Mouse (Mus musculus): ENCODE measurements around the gene Aktip.

Aktip gene

DNA sequence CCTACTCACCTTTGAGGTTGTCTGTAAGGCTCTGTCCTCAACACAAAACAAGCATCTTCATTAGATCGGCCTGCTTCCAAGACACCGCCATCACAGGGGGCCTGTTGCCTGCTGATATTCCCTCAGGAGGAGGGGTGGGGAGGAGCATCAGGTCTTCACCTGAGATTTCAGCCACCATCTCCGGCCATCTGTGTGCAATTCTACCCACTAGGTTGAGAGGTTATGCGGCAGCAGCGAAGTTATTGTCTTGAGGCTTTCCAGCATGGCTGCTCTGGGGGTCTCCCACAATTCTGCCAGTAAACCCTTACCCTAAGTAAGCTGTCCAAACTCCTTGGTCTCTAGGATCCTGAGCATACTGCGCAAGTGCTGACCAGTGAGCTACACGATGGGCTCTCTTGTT is at the start of gene Aktip:
TSS of gene Aktip (minus strand) at position 101 of the 400 bp plus-strand sequence.
- no peak for DNase-seq (ENCODE audit: extremely low spot score)

DNA sequence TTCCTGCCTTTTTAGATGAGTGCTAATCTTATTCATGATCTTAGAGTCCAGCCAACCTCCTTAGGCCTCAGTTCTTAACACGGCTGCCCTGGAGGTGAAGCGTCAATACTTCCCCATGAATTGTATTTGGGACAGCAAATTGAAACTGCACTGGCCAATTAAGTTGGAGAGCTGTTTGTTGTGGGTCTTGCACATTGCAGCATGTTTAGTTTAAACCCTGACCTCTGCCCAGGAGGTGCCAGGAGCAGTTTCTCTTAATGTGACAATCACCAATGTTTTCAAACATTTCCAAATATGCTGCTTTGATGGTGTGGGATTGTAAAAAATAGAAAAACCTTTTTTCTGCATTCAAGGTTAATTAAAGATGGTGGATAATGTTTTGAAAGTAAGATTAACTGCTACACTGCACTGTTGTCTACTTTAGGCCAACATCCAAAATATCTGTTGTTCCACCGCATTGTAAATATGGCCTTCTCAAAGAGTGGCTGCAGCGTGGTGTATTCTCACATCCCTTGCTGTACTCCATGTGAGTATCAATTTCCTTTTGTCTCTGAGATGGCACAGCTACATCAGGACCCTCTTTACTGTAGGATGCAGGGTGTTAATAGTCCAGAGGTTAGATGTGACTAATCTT is 46.2 kb upstream of the Aktip start:
- DNase-seq (ENCODE audit: extremely low spot score), result no peak

DNA sequence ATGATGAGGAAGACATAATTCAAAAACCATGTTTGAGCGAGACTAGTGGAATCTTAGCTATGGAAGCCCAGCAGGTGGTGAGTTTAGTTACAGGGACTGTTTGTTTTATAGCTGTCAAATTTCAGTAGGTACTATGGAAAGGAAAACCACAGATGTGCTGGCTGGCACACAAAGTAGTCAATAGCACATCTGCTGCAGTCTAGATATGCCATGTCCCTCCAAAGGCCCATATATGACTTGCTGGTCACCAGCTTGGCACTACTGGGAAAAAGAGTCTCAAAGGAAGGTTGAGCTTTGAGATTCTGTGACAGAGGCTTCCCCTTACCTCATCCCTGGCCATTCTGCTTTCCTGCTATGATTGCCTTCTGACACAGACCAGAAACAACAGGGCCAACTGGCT is 42.9 kb upstream of the Aktip start:
- no peak for DNase-seq (ENCODE audit: extremely low spot score)

DNA sequence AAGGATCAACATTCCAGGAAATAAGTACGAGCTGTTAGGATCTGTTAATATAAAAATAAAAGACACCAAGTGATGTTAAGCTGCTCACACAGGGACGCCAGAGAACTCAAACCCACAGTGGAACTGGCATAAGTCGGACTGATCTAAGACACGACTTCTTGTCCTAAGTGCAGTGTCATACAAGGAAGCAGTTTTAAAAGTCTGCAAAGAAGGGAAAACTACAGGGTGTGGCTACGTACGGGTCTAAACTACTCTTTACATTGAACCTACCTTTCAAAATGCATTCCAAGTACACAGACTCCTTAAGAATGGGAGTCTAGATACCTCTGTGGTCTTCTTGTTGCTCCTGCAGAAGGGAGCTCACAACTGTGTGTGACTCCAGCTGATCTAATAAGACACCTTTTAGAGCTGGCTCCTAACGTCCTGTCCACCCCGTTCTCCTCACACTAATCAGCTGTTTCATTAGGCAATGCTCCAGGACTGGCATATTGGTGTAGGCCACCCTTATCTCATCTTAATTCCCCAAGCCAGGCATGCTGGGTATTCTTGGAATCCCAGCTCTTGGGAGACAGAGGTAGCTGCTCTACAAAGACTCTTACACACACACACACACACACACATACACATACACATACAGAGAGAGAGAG is 42.2 kb upstream of the Aktip start:
- no peak for DNase-seq (ENCODE audit: extremely low spot score)

DNA sequence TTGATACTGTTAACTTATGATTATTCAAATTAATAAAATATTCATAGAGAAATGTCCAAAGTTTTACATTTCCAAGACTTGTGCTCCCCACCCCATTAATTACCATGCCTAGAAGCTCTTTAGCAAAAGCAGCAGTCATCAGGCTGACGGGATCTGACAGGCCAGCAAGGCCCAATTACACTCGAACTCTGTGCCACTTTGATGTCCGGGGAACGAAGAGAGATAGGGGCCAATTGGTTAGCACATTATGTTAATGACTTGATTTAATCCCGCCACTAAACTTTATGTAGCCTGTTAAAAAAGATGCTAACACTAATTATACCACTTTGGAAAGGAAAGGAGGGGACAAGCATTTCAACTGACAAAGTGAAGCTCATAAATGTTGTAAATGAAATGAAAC is 41.6 kb upstream of the Aktip start:
- no peak for DNase-seq (ENCODE audit: extremely low spot score)

DNA sequence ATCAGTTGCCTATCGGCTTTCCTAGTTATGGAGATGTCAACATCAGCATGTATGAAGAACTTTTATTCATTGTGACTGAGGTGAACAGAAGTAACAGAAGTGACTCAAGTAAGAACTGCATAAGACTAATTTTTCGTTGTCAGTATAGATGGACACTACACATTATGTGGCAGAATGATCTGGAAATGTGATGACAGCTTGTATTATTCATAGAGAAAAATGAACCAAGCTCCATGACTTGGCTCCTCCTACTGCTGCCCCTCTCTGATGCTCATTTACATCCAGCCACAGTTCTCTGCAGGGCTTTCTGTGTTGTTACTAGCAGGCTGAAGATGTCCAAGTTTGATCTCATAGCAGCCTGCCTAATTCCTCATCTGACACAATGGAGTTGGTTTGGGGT is 37.4 kb upstream of the Aktip start:
- no peak for DNase-seq (ENCODE audit: extremely low spot score)

DNA sequence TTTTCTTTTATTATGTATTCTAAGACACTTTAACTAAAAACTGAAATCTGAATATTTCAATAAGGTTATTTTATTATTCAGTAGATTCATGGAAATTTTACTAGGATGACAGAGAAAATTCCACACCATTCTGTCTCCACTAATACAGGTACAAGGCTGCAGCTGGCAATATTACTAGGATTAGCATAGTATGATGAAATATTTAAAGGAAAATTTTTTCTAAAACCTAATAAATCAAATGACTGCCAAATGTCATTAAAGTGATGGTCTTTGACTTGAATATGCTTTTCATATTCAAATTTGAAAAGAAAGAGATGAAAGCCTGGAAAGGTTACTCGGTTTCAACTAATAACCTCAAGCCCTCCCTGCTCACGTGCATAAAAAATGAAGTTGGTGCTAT is 34.3 kb upstream of the Aktip start:
- no peak for DNase-seq (ENCODE audit: extremely low spot score)

DNA sequence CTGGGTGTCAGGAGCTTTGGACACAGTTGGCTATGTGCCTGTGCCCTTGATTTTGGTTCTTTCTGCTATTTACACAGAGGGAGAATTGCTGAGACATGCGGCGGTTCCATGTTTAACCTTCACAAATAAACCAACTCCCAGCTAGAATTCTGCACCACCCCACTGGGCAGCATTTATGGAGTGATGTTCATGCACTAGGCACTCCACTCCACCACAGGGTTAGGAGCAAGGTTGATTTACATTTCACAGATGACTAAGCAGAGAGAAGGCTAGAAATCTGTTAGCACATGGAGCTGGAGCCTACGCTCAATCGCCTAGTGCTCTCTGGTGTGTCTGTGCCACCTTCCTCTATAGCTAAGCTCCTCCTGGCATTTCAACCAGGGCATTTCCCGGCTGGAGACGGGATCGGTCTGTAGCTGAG is 27.7 kb upstream of the Aktip start:
- DNase-seq (ENCODE audit: extremely low spot score), result no peak

DNA sequence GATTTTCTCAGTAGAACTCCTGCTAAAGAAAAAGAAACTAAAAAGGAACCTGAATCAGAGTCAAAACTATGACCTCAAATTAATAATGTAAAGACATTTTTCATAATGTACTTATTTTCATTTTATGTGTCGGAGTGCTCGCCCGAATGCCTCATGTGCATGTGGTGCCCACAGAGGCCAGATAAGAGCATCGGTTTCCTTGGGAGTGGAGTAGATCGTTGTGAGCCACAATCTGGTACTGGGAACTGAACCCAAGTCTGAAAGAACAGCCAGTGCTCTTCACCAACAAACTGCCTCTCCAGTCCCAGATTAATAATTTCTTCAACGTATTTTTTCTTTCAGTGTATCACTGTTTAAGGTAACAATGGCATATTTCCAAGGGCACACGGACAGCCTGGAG is 24.5 kb upstream of the Aktip start:
- no peak for DNase-seq (ENCODE audit: extremely low spot score)

DNA sequence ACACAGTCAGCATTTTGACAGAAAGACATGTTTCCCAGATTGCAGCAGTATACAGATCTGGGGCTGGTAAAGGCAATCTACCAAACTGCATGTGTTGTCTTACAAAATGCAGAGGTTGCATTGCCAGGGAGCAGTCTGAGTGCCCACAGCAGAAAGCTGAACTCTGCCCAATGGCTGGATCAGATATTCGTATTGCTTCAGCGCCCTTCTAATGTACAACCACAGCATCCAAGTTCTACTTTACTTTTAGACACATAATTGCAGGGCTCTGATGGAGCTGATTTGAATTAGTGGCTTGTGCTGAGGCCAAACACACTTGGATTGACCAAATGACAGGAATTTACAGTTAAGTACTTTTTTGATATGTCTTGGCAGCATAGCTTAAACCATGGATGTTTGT is 22.1 kb upstream of the Aktip start:
- no peak for DNase-seq (ENCODE audit: extremely low spot score)

DNA sequence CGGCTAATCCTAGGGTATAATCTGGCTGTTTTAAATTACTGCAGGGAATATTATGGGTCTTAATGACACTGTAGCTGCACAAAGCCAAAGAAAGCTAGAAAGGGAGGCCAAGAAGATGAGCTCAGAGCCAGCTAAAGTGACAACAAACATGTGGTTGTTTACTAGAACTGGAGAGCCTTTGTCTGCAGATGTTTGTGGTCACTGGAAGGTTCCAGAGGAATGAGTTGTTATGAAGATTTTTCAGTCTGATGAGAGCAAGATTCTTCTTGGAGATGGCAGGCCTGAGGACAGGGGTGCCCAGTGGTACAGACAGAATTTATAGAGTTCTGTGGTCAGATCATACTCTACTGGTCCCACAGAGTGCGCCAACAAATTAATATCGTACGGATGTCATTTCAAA is 18.5 kb upstream of the Aktip start:
- DNase-seq (ENCODE audit: extremely low spot score), result no peak

DNA sequence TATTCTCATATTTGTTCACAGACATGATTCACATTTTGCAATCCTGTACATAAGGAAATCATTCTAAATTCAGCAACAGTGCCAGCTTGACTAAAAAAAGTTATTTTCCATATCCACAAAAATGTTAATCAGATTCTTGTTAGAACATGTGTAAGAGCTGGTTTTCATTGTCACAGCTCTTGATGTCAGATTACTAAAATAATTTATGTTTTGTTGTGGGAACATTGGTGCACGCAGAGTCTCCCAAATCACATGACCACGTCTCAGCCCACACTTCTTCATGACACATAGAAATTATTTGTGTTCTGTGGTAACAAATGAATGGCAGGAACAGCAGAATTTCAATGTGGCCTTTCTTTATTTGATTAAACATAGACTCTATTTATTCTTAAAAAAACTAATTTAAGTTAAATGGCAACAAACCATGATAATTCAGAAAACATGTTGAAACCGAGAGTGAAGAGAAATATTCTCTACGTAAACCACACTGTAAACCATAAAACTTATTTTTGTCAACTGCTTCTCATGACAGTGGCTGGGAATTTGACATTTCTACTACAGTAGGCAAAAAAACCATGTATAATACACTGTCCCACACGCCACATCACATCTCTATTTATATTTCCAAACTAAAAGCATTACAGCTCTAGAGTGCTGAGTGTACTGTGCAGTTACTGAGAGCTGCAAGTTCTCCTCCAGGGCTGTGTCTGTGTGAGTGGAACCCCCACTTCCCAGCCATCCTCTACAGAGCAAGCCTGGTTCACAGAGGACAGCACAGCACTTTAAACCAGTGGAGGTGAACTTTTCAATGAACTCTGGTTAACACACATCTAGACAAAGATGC is 17.5 kb upstream of the Aktip start:
- no peak for DNase-seq (ENCODE audit: extremely low spot score)

DNA sequence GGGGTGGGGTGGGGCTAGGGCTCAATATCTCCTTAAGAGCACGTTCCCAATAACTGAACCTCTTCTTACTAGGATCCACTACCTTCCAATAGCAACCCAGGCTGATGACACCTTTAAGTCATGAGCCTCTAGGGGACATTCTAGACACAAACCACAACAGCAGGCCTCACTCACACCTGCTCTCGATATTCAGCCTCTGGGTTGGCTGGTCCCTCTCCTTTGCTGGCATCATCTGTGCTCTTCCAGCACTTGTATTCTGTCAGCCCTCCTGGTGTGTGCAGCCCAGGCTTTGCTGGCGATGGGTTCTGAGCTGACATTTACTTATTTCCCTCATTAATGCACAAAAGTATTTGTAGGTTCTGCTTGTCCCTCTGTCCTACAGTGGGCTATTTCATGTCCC is 14.5 kb upstream of the Aktip start:
- no peak for DNase-seq (ENCODE audit: extremely low spot score)

DNA sequence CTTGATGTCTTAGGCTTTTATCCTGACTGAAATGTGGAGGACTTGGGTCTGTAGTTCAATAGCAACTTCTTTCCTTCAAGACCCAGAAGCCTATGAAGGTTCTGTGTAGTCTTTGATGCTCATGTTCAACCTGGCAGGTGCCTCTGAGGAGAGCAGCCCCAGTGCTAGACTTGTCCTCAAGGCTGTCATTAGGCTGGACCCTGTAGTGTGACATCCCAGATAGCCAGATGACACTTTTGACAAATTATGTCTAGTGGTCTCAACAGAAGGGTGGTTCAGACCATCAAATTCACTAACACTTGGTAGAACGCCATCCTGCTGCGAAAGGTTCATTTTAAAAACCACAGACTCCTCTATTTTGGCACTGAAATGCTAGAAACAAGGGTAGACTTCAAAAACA is 13.2 kb upstream of the Aktip start:
- no peak for DNase-seq (ENCODE audit: extremely low spot score)

DNA sequence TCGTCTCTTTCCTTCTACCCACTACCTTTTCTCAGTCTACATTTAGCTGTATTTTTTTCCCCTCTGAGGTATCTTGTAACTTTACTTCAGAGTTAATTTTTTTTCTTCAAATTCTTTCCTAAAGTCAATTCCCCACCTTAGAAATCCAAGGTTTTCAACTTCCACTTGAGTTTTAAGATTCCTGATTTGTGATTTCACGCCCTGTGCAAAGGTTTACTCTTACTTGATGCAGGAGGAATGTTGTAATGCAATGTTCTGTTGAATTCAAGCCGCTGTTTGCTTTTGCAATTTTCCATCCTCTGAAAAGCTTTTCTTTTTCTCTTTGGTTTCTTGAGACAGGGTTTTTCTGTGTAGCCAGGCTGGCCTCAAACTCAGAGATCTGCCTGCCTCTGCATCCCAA is 9.9 kb upstream of the Aktip start:
- DNase-seq (ENCODE audit: extremely low spot score), result no peak

DNA sequence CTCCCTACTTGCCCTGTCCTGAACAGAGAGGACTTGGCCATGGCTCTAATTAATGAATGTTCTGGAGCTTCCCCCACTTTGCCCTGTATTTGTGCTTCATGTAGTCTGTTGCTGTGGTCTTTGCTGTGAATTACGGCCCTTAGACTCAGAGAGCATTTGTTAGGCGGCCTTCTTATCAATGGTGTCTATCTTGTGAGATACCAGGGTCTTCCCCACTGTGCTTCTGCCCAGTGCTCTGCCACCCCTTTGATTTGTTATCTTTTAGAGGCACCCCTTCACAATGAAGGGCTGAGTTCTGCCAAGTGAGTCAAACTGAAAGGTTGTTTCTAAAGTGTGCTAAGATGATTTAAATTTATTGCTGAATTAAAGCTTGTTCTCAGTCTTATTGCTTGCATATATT is 7.9 kb upstream of the Aktip start:
- DNase-seq (ENCODE audit: extremely low spot score), result no peak

DNA sequence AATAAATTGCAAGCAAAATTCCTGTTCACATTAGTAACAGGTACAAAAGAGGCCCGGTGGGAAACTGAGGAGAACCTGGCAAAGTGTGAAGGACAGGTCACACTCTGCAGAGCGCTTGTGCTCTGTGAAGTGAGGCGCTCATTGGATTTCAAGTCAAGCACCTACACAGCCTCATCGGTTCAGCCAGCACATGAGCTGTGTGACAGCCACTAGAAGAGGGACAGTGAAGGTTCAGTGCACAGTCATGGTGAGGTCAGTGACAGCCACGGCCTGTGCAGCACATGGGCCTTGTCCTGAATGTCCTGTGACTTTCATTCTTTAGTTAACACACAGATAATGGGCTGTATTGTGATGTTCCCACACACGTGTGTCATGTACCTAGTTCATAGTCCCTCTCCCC is 6.1 kb upstream of the Aktip start:
- DNase-seq (ENCODE audit: extremely low spot score), result no peak

DNA sequence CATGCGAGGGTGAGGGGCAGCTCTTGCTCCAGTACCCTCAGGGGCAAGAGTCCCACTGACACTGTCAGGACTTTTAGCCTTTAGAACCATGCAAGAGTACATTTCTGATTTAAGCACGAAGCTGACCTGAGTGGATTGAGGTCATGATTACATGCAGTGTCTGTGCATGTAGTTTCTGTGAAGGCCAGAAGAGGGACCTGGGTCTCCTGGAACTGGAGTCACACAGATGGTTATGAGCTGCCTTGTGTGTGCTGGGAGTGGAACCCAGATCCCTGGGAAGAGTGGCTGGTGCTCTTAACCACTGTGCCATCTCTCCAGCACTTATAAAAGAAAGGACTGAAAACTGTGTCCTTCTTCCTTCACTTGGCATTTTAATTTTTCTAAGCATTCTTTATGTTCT is 1.4 kb upstream of the Aktip start:
- DNase-seq (ENCODE audit: extremely low spot score), result no peak

DNA sequence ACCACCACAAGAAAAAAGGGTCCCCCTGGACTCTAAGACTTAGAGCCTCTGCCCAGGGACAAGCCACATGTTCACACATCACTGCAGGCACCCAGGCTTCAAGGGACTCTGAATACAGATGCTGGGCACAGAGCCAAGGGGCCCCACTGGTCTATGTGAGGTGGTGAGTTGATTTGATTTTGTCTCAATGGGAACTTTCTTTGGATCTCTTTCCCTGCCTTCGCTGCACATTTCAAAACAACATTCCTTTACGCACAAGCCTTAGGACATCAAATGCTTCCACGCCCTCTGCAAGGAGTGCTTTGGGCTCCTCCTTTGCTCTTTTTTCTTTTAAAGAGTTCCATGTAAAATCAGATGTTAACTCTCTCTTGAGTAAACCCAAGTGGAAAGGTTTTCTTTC is 1.7 kb downstream of the Aktip start:
- DNase-seq (ENCODE audit: extremely low spot score), result no peak

DNA sequence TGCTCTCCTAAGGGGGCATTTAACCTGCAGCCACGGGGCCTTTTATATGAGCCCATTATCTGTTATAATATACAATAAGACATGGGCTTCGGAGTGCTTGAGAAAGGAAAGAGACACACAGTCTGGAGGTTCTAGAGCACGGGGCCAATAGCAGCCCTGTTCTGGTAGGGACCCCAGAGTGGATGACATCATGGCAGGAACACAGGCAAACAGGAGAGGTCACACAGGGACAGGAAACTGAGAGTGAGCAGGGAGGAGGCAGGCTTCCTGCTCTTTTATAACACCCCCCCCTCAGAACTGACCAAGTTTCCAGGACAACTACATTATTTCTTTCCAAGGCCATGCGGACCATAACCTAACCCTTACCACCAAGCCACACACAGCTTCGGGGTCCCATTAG is 2.5 kb downstream of the Aktip start:
- no peak for DNase-seq (ENCODE audit: extremely low spot score)

DNA sequence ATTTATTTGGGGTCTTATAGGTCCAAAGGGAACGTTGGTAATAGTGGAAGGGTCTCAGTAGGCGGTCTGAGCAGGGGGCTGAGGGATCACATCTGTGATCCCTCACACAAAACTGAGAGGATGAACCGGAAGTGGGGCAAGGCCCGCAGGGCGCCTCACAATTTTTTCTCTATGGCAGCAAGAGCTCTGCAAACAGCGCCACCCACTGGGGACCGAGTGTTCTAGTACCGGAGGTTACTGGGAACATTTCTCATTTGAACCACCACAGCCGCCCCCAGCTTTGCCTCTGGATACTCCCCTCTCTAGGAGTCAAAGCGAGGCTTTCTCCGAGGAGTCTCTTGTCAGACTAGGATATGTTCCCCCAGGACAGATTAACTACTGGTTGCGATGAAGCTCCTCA is 3.1 kb downstream of the Aktip start:
- DNase-seq (ENCODE audit: extremely low spot score), result no peak

DNA sequence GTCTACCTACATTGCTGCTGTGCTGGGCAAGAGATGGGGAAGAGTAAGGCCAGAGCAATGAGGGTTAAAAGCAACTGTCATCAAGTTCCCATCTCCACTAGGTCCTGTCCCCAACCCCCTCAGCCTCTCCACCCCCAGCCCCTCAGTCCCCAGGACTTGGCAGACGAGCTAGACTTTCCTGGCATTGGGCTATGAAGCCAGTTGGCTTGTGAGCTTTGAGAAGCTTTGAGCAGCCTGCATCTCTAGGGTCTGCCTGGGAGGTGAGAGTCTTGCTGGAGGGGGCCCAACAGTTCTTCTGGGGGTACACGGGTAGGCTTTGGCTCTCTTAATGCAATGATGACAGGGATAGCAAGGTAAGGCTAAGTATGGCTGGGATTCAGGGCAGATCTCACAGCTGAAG is 5.7 kb downstream of the Aktip start:
- DNase-seq (ENCODE audit: extremely low spot score), result no peak

DNA sequence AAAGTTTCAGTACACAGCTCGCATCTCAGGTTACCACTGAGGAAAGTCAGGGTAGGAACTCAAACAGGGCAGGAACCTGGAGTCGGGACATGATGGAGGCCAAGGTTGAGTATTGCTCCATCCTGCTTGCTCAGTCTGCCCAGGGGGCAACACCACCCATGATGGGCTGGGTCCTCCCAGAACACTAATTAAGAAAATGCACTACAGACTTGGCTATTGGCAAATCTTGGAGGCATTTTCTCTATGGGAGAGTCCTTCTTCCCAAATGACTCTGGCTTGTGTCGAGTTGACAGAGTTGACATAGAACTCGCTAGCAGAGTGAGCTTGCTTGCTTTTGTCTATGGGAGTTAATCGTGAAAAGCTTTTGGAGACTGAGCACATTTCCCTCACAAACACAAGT is 6.8 kb downstream of the Aktip start:
- DNase-seq (ENCODE audit: extremely low spot score), result no peak

All from embryo, embryonic 9.5 days (tissue).